Comparison of ENCODE assay signal across 16 mouse cellular contexts in the genomic region with DNA sequence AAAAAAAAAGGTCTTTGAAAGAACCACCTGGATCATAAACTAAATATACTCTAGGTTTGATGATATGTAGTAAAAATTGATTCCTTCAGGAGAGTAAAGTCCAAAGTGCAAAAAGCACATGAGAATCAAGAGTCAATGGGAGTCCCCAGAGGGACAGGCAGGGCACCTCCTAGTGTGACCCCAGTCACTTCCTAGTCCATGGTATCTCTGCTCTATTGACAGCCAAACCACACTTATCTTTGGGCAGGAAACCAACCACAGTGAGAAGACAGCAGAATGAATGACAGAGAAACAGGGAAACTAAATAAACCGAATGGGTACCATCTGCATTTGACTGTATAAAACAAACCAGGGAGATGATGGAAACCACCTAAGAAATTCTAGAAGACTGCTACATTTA.
"Had no signal": no experiment of that assay in that cellular context is flagged by ENCODE, and none has a peak within 500 bp of the region (broad histone marks: within the 10 kb centered on the region; RNA-seq: fewer than 3 reads in every experiment).

No protein-coding gene starts in this region.

- DNase-seq: kidney, adult 11 months; kidney, adult 8-10 months; kidney, postnatal 10 days; kidney, postnatal 36 days; layer of hippocampus, postnatal 36 days; lung, adult 18-20 months; lung, postnatal 10 days; lung, postnatal 4 days; midbrain, embryonic 14.5 days; thymus, adult 18-20 months; thymus, postnatal 36 days had no signal

- H3K9ac ChIP-seq: kidney, embryonic 15.5 days; liver, embryonic 12.5 days; liver, embryonic 15.5 days; lung, embryonic 15.5 days had no signal

- H3K4me2 ChIP-seq: kidney, embryonic 15.5 days; liver, embryonic 12.5 days; liver, embryonic 15.5 days; lung, embryonic 15.5 days had no signal

- H3K27ac ChIP-seq: kidney, embryonic 15.5 days; left cerebral cortex, adult 2 months; liver, embryonic 12.5 days; liver, embryonic 15.5 days; lung, embryonic 15.5 days had no signal

- H3K4me3 ChIP-seq: kidney, embryonic 15.5 days; left cerebral cortex, adult 2 months; liver, embryonic 12.5 days; liver, embryonic 15.5 days; lung, embryonic 15.5 days had no signal

- H3K9me3 ChIP-seq: kidney, embryonic 15.5 days; liver, embryonic 12.5 days; liver, embryonic 15.5 days; lung, embryonic 15.5 days had no signal

- H3K4me1 ChIP-seq: kidney, embryonic 15.5 days; liver, embryonic 15.5 days; lung, embryonic 15.5 days had no signal

- H3K27me3 ChIP-seq: kidney, embryonic 15.5 days; liver, embryonic 12.5 days; liver, embryonic 15.5 days; lung, embryonic 15.5 days had no signal

- ATAC-seq: liver, embryonic 12.5 days had no signal
